Comparison of ENCODE assay signal across 19 mouse cellular contexts in the genomic region with DNA sequence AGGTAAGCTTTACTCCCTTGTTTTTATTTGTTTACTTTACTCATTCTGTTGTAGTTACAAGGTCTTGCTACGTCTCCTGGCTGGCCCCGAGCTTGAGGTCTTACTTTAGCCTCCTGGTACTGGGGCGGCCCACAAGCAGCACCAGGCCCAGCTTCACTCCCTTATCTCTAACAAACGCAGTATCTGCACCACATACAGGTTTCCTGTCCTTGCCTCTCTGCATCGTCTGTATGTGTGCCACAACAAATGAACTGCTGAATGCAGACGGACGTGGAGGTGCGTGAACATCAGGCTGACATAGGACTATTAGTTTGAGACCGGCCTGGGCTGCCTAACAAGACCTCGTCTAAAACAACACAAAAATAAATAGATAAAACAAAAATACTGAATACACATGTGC. TPM values are rescaled to one million over a fixed set of nuclear protein-coding genes. Genes with fewer than 3 reads are reported as not detected.
DNase-seq lines count a peak whose midpoint lies in the region; ATAC-seq and TF ChIP-seq lines count a peak whose summit lies in the region.
"Had no signal": no experiment of that assay in that cellular context is flagged by ENCODE, and none has a peak within 500 bp of the region (broad histone marks: within the 10 kb centered on the region; RNA-seq: fewer than 3 reads in every experiment).

No protein-coding gene starts in this region.

- H3K9me3 ChIP-seq in liver, embryonic 14.5 days (ENCODE audit: control insufficient read depth, low read length): no peaks in the 10 kb centered on the region
- H3K9me3 ChIP-seq: embryonic facial prominence, embryonic 10.5 days; forebrain, embryonic 13.5 days; hindbrain, embryonic 10.5 days had no signal

- H3K4me1 ChIP-seq in liver, embryonic 14.5 days (replicated peaks; ENCODE audit: control insufficient read depth in 2 of 2, insufficient read depth in 2 of 2, low read length in 1 of 2): no peaks in the 10 kb centered on the region; a peak in 1 of 4 replicates
- H3K4me1 ChIP-seq: embryonic facial prominence, embryonic 10.5 days; forebrain, embryonic 13.5 days; hindbrain, embryonic 10.5 days had no signal

- peak; percentile 35; the same call in 1 of the 2 replicates for ATAC-seq in liver, embryonic 14.5 days (ENCODE audit: insufficient read depth)
- peak; percentile 30; the same call in 1 of the 2 replicates for ATAC-seq in megakaryocyte-erythroid progenitor cell, adult 5-6 weeks (replicated peaks; ENCODE audit: low FRiP score, low TSS enrichment, poor library complexity, severe bottlenecking)
- ATAC-seq: forebrain, embryonic 13.5 days; forebrain, postnatal 0 days had no signal

- no peak overlapping the region for H3K4me3 ChIP-seq in liver, embryonic 14.5 days (ENCODE audit: insufficient read depth in 1 of 2, low read depth in 2 of 2, low read length in 2 of 2)
- H3K4me3 ChIP-seq: embryonic facial prominence, embryonic 10.5 days; forebrain, embryonic 13.5 days; hindbrain, embryonic 10.5 days had no signal

- H3K9ac ChIP-seq in liver, embryonic 14.5 days (replicated peaks): no peak overlapping the region; the same call in 1 of the 2 replicates
- H3K9ac ChIP-seq: forebrain, embryonic 13.5 days; forebrain, postnatal 0 days; hindbrain, embryonic 14.5 days had no signal

- no peak overlapping the region for H3K4me2 ChIP-seq in liver, embryonic 14.5 days (ENCODE audit: low read depth)
- H3K4me2 ChIP-seq: forebrain, embryonic 13.5 days; heart, embryonic 11.5 days; hindbrain, embryonic 14.5 days had no signal

- no peaks in the 10 kb centered on the region for H3K36me3 ChIP-seq in liver, embryonic 14.5 days (replicated peaks; ENCODE audit: control insufficient read depth, insufficient read depth, low read depth)
- H3K36me3 ChIP-seq: embryonic facial prominence, embryonic 10.5 days; hindbrain, embryonic 10.5 days had no signal

- DNase-seq in 416B (ENCODE audit: low read depth) (peak; percentile 55), MEL-GATA-1-ER (ENCODE audit: extremely low read depth, low read depth) (peak; percentile 52)
- no peak for DNase-seq in liver, embryonic 14.5 days (ENCODE audit: low read depth in 3 of 3, low spot score in 3 of 3)
- DNase-seq in gastrocnemius, postnatal 25 days: no peak
- no peak for DNase-seq in kidney, adult 9 months
- DNase-seq: adrenal gland, postnatal 10 days; cerebellum, adult 11 months; cerebellum, adult 8-10 months; cerebellum, postnatal 14 days; forebrain, postnatal 0 days; gastrocnemius, postnatal 14 days; heart, adult 18-20 months had no signal

- H3K27me3 ChIP-seq in liver, embryonic 14.5 days (ENCODE audit: control insufficient read depth, insufficient read depth, low read length): no peaks in the 10 kb centered on the region
- H3K27me3 ChIP-seq: forebrain, embryonic 13.5 days had no signal

- no peak overlapping the region for H3K27ac ChIP-seq in liver, embryonic 14.5 days
- H3K27ac ChIP-seq: embryonic facial prominence, embryonic 10.5 days; forebrain, embryonic 13.5 days; hindbrain, embryonic 10.5 days; hindbrain, embryonic 14.5 days had no signal

- TF ChIP-seq CTCF in liver, embryonic 14.5 days (IDR thresholded peaks at IDR 0.05; ENCODE audit: low read depth): no peak

- TF ChIP-seq EP300 in liver, embryonic 14.5 days (IDR thresholded peaks at IDR 0.05; ENCODE audit: low read depth): no peak

- WGBS in liver, embryonic 14.5 days (ENCODE audit: insufficient replicate concordance): 15% methylated on average over 10 of the region's 10 CpGs

RNA-seq across cellular contexts. Expression of a gene that starts 20.9 kb away (rescaled TPM):
- 0.64 and 0.74 TPM in 2 replicates for polyA plus RNA-seq in liver, embryonic 14.5 days (2012; rRNA removed)
- polyA plus RNA-seq in liver, embryonic 14.5 days (2014; fragmentation: Nextera tagmentation; extraction: Ambion mirVana): 0.13 and 0.30 TPM in 2 replicates
- not detected in 2 replicates for total RNA-seq in megakaryocyte-erythroid progenitor cell, adult 5-6 weeks (2014; fragmentation: Nextera tagmentation)
- total RNA-seq in megakaryocyte-erythroid progenitor cell, adult 5-6 weeks (2017): not detected in 2 replicates
- under 1 TPM; 0.51 to 0.67 TPM for total RNA-seq in gastrocnemius, postnatal 25 days (2021)
- total RNA-seq: ES-E14 had no signal

RNA-seq across cellular contexts. Expression of a gene that starts 38.8 kb away (rescaled TPM):
- polyA plus RNA-seq in liver, embryonic 14.5 days (2012; rRNA removed): 0.04 and 0.11 TPM in 2 replicates
- polyA plus RNA-seq in liver, embryonic 14.5 days (2014; fragmentation: Nextera tagmentation; extraction: Ambion mirVana): 0.03 and 0.09 TPM in 2 replicates
- not detected in 2 replicates for total RNA-seq in megakaryocyte-erythroid progenitor cell, adult 5-6 weeks (2014; fragmentation: Nextera tagmentation)
- total RNA-seq in megakaryocyte-erythroid progenitor cell, adult 5-6 weeks (2017): not detected in 2 replicates
- total RNA-seq in gastrocnemius, postnatal 25 days (2021): under 1 TPM; 0.08 to 0.29 TPM

Comparison
In these comparisons a context has a peak if more than half of its experiments do, and no peak if none do; other contexts are left out.
1. DNase-seq: peak in 416B (single experiment) and MEL-GATA-1-ER (single experiment); none in liver, embryonic 14.5 days (0 of 3), gastrocnemius, postnatal 25 days (single experiment) and kidney, adult 9 months (single experiment).